Mouse (Mus musculus): ENCODE measurements around the gene Lzic. TPM values are rescaled to one million over a fixed set of nuclear protein-coding genes. Genes with fewer than 3 reads are reported as not detected.
"Not testable (repeated sequence)": the region's sequence is repeated elsewhere in the genome, so short reads cannot be mapped to it uniquely, and the experiment has no call there.

The Lzic gene
- total RNA-seq (2017), result 29.5 and 62.7 TPM in 2 replicates

DNA sequence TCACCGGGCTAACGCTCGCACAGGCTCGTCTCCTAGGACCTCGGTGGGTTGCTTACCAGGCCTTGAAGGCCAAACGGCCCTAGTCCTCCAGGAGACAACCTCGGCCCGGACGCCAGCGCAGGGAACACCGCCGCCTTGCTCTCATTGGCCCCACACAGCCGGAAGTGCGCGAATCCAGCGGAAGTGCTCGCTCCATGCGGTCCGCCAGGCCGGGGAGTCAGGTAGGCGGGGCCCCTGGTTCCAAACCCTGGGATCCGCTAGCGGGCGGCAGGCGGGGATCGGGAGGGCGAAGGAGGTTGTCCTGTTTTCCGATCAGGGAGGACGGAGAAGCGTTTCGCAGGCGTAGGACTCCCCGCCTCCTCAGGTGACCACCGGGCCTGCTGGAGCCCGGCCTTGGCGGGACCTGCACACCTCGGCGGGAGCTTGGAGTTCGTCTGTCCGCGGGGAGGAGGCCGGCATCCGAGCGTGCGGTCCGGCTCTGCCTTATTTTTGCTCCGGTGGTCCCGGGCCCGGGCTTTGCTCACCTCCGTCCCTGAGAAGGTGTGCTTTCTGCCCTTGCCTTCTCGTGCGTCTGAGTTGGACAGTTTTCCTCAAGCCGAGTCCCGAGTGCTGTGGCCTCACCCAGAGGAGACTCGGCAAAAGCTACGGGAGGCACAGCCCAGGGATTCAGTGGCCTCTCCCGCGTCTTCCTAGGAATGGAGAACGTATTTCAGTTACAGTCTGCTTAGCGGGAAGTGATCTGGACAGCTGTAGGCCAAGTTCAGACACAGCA, at the start of gene Lzic, which contains the start of gene Nmnat1:
TSS of gene Lzic (plus strand) at position 177 of the 772 bp plus-strand sequence.
TSS of gene Nmnat1 (minus strand) at position 150 of the 772 bp plus-strand sequence.
- ATAC-seq (ENCODE audit: extremely low read depth, insufficient number of reproducible peaks, low FRiP score, poor library complexity, severe bottlenecking), result peak; percentile 88

- ATAC-seq (ENCODE audit: extremely low read depth, insufficient number of reproducible peaks, low FRiP score, poor library complexity, severe bottlenecking), result no peak
Observed at GRCm38 (mm10) chr4:149440576-149440975, 44.5 kb upstream of the Lzic start.

DNA sequence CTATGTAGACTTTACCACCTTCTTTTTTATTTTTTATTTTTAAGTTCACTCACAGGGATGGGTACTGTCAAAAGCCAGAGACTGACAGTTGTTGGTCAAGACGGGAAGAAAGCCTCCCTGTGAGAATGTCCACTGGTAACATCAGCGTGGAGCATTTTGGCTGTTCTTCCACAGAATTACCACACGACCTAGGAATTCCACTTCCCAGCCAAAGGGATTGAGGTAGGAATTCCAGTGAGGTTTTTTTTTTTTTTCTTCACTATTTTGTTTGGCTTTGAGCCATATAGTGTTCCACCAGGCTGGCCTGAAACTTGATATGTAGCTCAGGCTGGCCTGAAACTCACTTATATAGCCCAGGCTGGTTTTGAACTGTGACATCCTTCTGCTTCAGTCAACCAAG, 42.6 kb upstream of the Lzic start:
- no peak for ATAC-seq (ENCODE audit: extremely low read depth, insufficient number of reproducible peaks, low FRiP score, poor library complexity, severe bottlenecking)

DNA sequence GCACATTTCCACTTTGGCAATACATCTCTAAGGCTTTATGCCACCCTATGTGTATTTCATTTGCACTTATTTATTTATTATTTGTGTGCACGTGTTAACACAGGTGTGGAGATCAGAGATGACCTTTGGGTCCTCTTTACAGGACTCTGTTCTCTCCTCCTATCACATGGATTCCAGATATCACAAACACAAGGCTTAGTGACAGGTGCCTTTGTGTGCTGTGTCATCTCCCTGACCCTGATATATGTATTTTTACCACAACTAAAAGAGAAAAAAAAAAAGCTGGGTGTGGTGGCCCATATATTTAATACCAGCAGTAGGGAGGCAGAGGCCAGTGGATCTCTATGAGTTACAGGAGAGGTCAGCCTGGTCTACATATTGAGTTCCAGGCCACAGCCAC, 40.6 kb upstream of the Lzic start:
- ATAC-seq (ENCODE audit: extremely low read depth, insufficient number of reproducible peaks, low FRiP score, poor library complexity, severe bottlenecking), result no peak

DNA sequence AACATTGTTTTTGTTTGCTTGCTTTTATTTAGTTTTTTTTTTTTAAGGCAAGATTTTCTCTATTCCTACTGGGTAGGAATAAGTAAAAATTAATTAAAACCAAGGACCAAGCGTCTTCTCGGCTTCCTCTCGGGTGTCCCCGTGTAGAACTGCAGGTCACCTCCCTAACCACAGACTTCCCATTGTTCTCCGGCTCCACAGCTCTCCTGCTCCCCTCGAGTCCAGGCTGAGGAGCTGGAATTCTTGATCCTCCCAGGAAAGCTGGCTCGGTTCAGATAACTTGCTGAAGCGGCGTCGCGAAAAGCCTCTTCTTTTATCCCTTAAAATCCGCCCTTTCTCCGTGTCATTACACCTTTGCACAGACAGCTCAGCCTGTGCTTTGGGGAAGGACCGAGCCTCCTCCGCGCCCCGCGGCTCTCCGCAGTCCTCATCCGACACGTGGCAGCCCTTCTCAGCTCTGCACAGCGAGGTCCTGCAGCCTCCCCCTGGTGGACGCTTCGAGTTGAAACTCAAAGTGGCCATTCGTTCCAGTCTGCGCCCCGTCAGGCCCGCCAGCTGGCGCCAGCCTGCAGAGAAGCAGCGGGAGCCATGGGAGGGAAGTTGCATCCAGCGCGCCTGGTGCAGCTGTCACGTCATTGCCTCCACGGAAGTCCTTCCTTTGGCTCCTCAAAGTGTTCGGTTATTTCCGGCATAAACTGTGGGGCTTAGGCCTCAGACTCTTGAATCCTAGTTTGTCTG, 39.9 kb upstream of the Lzic start:
- ATAC-seq (ENCODE audit: extremely low read depth, insufficient number of reproducible peaks, low FRiP score, poor library complexity, severe bottlenecking), result peak; percentile 98

DNA sequence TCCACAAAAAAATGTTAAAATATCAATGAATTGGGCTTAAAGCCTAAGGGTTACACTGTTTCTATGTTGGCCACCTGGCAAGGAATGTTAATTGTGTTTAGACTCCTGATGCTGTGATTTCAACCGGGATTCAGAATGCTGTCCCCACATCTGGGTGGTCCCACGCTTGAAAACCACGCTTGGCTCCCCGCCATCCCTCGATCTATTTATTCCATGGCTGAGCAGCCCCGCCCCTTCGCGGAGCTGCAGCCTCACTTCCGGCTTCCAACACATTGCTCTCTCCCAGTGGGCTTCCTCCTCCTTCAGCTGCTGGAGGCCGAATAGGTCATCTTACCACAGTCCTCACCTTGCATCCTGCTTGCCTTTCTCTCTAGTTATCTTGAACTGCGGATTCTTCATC, 39.2 kb upstream of the Lzic start:
- ATAC-seq (ENCODE audit: extremely low read depth, insufficient number of reproducible peaks, low FRiP score, poor library complexity, severe bottlenecking), result no peak

DNA sequence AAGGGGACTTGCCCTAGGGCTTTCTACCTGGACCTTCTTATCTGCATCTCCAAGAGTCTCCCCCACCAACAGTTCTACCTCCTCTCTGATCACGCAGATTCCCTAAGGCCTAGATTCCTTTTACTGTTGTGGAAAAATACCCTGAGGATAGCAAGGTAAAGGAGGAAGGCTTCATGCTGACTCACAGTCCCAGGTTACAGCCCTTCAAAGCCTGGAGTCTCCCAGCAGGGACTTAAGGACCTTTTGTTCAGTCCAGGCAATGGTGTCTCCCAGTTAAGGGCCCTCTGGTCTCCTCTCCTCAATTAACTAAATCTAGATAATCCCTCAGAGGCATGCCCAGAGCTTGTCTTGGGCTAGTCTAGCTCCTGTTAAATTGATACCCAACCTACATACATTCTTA, 38.7 kb upstream of the Lzic start:
- no peak for ATAC-seq (ENCODE audit: extremely low read depth, insufficient number of reproducible peaks, low FRiP score, poor library complexity, severe bottlenecking)

DNA sequence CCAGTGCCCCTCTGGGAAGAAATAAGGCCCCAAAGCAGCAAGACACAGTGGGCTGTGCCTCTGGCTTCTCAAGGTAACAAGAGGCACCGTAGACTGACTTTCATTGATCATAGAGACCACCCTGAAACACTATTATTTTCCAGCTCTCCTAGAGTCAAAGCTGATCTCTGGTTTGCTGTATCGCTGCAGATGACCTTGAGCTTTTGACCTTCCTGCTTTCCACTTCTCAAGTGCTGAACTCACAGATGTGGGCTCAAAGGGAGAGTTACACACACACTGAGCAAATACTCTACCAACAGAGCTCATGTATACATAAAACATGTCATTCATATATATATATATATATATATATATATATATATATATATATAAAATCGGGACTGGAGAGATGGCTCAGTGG, 34.4 kb upstream of the Lzic start:
- ATAC-seq (ENCODE audit: extremely low read depth, insufficient number of reproducible peaks, low FRiP score, poor library complexity, severe bottlenecking), result no peak

- ATAC-seq (ENCODE audit: extremely low read depth, insufficient number of reproducible peaks, low FRiP score, poor library complexity, severe bottlenecking), result no peak
Observed at GRCm38 (mm10) chr4:149453656-149454055, 31.4 kb upstream of the Lzic start.

DNA sequence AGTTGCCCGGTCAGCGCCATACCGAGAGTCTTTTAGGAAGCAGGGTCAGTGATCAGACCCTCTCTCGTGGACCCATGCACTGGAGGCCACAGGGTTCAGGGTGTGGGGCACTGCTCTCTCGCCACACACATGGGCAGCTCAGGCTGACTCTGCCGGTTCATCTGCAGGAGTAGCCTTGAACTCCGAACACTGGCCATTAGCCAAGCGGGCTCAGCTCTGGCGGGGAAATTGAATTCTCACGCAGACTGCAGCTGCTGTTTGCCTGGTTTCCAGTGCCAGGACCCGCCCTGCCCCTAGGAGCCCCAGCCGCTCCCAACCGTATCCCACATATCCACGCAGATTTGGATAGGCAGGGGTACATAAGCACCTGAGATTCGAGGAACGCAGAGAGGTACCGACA, 30.8 kb upstream of the Lzic start:
- ATAC-seq (ENCODE audit: extremely low read depth, insufficient number of reproducible peaks, low FRiP score, poor library complexity, severe bottlenecking), result no peak

- no peak for ATAC-seq (ENCODE audit: extremely low read depth, insufficient number of reproducible peaks, low FRiP score, poor library complexity, severe bottlenecking)
Observed at GRCm38 (mm10) chr4:149454879-149455278, 30.1 kb upstream of the Lzic start, which contains the start of gene Rbp7. TSS of gene Rbp7 (minus strand) at chr4:149454978.

DNA sequence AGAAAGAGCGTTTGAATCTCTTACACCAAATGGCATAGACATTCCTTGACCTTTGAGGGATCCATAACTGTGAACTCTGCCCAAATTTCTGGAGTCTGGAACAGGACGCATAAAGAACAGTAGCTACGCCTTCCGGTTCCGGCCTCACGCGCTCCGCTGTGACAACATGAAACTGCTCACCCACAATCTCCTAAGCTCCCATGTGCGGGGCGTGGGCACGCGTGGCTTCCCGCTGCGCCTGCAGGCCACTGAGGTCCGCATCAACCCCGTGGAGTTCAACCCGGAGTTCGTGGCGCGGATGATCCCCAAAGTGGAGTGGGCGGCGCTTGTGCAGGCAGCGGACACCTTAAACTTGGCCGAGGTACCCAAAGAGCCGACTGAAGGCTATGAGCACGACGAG, 27.9 kb upstream of the Lzic start:
- ATAC-seq (ENCODE audit: extremely low read depth, insufficient number of reproducible peaks, low FRiP score, poor library complexity, severe bottlenecking), result peak; percentile 69

DNA sequence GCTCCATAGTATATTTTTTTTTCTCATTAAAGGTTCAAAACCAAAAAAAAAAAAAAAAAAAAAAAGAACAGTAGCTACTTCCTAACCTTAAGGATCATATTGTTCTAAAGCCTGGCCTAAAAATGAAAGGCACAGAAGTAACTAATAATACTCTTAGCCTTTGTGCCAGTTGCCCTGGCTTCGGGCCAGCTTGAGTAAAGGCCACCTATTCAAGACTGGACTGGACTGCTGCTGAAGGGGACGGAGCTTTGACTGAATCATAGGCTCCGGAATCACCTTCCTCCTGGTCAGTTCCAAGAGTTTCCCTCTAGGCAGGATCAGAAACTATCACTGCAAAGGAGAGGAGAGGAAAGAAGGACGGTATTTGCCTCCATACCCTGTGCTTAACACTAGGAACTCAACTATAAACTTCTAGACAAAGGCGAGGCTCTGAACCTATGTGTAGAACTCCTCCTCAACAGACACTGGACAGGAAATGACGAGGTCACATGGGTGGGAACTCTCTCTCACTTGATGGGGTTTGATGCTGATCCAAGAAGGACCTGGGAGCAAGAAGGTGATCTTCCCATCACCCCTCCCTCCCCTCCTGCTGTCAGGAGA, 27.1 kb upstream of the Lzic start:
- no peak for ATAC-seq (ENCODE audit: extremely low read depth, insufficient number of reproducible peaks, low FRiP score, poor library complexity, severe bottlenecking)

DNA sequence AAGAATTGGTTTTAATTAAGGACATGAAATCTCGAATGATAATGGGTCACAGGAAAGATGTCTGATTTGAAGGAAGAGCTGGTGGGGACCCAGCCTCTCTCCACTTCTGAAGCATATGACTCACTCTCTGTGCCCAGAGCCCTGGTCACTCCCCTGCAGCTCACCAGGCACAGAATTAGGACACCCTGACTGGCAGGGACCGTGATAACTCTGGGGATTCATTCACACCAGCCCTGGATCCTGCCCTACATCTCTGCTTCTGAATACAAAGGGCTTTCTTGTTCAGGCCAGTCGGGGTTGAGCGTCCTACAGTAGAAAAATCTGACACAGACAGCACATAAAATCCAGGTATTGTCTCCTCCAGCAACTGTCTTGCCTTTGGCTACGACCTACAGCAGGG, 26.5 kb upstream of the Lzic start:
- no peak for ATAC-seq (ENCODE audit: extremely low read depth, insufficient number of reproducible peaks, low FRiP score, poor library complexity, severe bottlenecking)

- ATAC-seq (ENCODE audit: extremely low read depth, insufficient number of reproducible peaks, low FRiP score, poor library complexity, severe bottlenecking), result no peak
Observed at GRCm38 (mm10) chr4:149459425-149459824, 25.6 kb upstream of the Lzic start.

DNA sequence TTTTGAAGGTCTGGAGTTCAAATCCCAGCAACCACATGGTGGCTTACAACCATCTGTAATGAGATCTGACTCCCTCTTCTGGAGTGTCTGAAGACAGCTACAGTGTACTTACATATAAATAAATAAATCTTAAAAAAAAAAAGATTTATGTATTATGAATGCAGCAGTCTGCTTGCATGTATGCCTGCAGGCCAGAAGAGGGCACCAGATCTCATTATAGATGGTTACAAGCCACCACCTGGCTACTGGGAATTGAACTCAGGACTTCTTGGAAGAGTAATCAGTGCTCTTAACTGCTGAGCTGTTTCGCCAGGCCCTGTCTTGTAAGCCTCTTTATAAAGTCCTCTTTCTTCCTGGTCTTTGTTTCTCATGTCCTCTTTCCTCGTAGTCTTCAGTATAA, 24.6 kb upstream of the Lzic start:
- ATAC-seq (ENCODE audit: extremely low read depth, insufficient number of reproducible peaks, low FRiP score, poor library complexity, severe bottlenecking), result not testable (repeated sequence)

DNA sequence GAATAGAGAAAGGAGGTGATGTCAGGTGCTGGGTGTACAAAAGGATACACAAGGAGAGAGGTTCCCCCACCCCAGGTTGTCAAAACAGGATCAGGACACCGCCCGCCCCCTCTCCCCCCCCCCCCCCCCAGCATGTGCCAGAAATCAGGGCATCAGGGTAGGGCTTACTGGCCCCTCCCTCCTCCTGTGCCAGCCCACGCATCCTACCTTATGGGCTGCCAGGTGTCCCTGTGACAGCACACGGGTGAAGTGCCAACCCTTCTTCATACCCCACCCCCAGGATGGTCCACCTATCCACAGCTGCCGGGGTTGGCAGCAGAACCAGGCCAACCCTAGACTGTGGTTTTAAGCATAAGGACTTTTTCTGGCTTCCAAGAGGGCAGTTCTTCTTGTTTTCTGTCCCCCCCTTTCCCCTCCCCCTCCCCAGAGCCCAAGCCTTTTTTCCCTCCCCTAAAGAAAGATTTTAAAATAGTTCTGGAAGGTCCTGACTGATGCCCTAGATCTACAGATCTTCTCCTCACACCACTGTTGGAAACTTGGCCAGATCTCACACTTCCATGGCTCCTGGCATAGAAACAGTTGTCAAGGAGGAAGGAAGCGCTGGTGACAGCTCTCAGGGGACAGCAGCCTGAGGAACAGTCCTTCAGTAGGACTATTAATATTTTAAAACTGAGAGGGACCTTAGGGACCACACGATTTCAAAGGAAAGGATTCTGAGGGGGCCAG, 23.3 kb upstream of the Lzic start:
- no peak for ATAC-seq (ENCODE audit: extremely low read depth, insufficient number of reproducible peaks, low FRiP score, poor library complexity, severe bottlenecking)

- ATAC-seq (ENCODE audit: extremely low read depth, insufficient number of reproducible peaks, low FRiP score, poor library complexity, severe bottlenecking), result no peak
Observed at GRCm38 (mm10) chr4:149462305-149462971, 22.6 kb upstream of the Lzic start.

GRCm38 (mm10) chr4:149463435-149463950, 21.5 kb upstream of the Lzic start:
- ATAC-seq (ENCODE audit: extremely low read depth, insufficient number of reproducible peaks, low FRiP score, poor library complexity, severe bottlenecking), result no peak

All from neutrophil, adult 5-6 weeks (primary cell).